Mouse (Mus musculus): ENCODE measurements around the gene Hoxb8.

Gene Hoxb8

GRCm38 (mm10) chr11:96295092-96295835 lies 13.6 kb downstream of the Hoxb8 start:
- in situ Hi-C loops (cut with MboI; ENCODE audit: low pct_unique_long_range_greater_than_20kb in 1 of 2, low sequenced_read_pairs in 2 of 2, unreplicated experiment in 1 of 2): loop anchor here (5.0 kb wide), 1 partner anchor 42 kb away; no protein-coding TSS in a partner anchor

GRCm38 (mm10) chr11:96296997-96297396 lies 15.3 kb downstream of the Hoxb8 start:
- in situ Hi-C loops (cut with MboI; ENCODE audit: low pct_unique_long_range_greater_than_20kb in 1 of 2, low sequenced_read_pairs in 2 of 2, unreplicated experiment in 1 of 2): loop anchor here (5.0 kb wide), 1 partner anchor 40 kb away; no protein-coding TSS in a partner anchor

GRCm38 (mm10) chr11:96297428-96297827 lies 15.7 kb downstream of the Hoxb8 start:
- in situ Hi-C loops (cut with MboI; ENCODE audit: low pct_unique_long_range_greater_than_20kb in 1 of 2, low sequenced_read_pairs in 2 of 2, unreplicated experiment in 1 of 2): loop anchor here (5.0 kb wide), 1 partner anchor 40 kb away; no protein-coding TSS in a partner anchor

- in situ Hi-C loops (cut with MboI; ENCODE audit: low pct_unique_long_range_greater_than_20kb in 1 of 2, low sequenced_read_pairs in 2 of 2, unreplicated experiment in 1 of 2): loop anchor here (5.0 kb wide), 1 partner anchor 39 kb away; no protein-coding TSS in a partner anchor
Observed at GRCm38 (mm10) chr11:96297968-96298635, 16.4 kb downstream of the Hoxb8 start.

- in situ Hi-C loops (cut with MboI; ENCODE audit: low pct_unique_long_range_greater_than_20kb in 1 of 2, low sequenced_read_pairs in 2 of 2, unreplicated experiment in 1 of 2): loop anchor here (5.0 kb wide), 1 partner anchor 38 kb away; no protein-coding TSS in a partner anchor
Observed at GRCm38 (mm10) chr11:96298895-96299667, 17.4 kb downstream of the Hoxb8 start.

GRCm38 (mm10) chr11:96299781-96300180 lies 18.1 kb downstream of the Hoxb8 start:
- in situ Hi-C loops (cut with MboI; ENCODE audit: low pct_unique_long_range_greater_than_20kb in 1 of 2, low sequenced_read_pairs in 2 of 2, unreplicated experiment in 1 of 2): loop anchor here (5.0 to 25.0 kb wide), 3 partner anchors 38 to 563 kb away; no protein-coding TSS in a partner anchor

GRCm38 (mm10) chr11:96300354-96301063 lies 18.8 kb downstream of the Hoxb8 start:
- in situ Hi-C loops (cut with MboI; ENCODE audit: low pct_unique_long_range_greater_than_20kb in 1 of 2, low sequenced_read_pairs in 2 of 2, unreplicated experiment in 1 of 2): loop anchor here (10.0 to 25.0 kb wide), 2 partner anchors 254 to 562 kb away; no protein-coding TSS in a partner anchor

- in situ Hi-C loops (cut with MboI; ENCODE audit: low pct_unique_long_range_greater_than_20kb in 1 of 2, low sequenced_read_pairs in 2 of 2, unreplicated experiment in 1 of 2): loop anchor here (10.0 to 25.0 kb wide), 2 partner anchors 254 to 561 kb away; no protein-coding TSS in a partner anchor
Observed at GRCm38 (mm10) chr11:96301064-96301431, 19.3 kb downstream of the Hoxb8 start.

- in situ Hi-C loops (cut with MboI; ENCODE audit: low pct_unique_long_range_greater_than_20kb in 1 of 2, low sequenced_read_pairs in 2 of 2, unreplicated experiment in 1 of 2): loop anchor here (10.0 to 25.0 kb wide), 2 partner anchors 253 to 560 kb away; no protein-coding TSS in a partner anchor
Observed at GRCm38 (mm10) chr11:96301837-96302236, 20.1 kb downstream of the Hoxb8 start.

- in situ Hi-C loops (cut with MboI; ENCODE audit: low pct_unique_long_range_greater_than_20kb in 1 of 2, low sequenced_read_pairs in 2 of 2, unreplicated experiment in 1 of 2): loop anchor here (10.0 to 25.0 kb wide), 2 partner anchors 252 to 560 kb away; no protein-coding TSS in a partner anchor
Observed at GRCm38 (mm10) chr11:96302381-96303150, 20.9 kb downstream of the Hoxb8 start.

- in situ Hi-C loops (cut with MboI; ENCODE audit: low pct_unique_long_range_greater_than_20kb in 1 of 2, low sequenced_read_pairs in 2 of 2, unreplicated experiment in 1 of 2): loop anchor here (10.0 to 25.0 kb wide), 2 partner anchors 251 to 559 kb away; no protein-coding TSS in a partner anchor
Observed at GRCm38 (mm10) chr11:96303151-96304099, 21.7 kb downstream of the Hoxb8 start, which contains the start of gene Hoxb5. Hoxb5 (plus strand) TSS chr11:96303336.

GRCm38 (mm10) chr11:96304381-96305195 lies 22.9 kb downstream of the Hoxb8 start:
- in situ Hi-C loops (cut with MboI; ENCODE audit: low pct_unique_long_range_greater_than_20kb in 1 of 2, low sequenced_read_pairs in 2 of 2, unreplicated experiment in 1 of 2): loop anchor here (5.0 to 25.0 kb wide), 3 partner anchors 108 to 558 kb away; no protein-coding TSS in a partner anchor

- in situ Hi-C loops (cut with MboI; ENCODE audit: low pct_unique_long_range_greater_than_20kb in 1 of 2, low sequenced_read_pairs in 2 of 2, unreplicated experiment in 1 of 2): loop anchor here (5.0 to 25.0 kb wide), 3 partner anchors 107 to 557 kb away; no protein-coding TSS in a partner anchor
Observed at GRCm38 (mm10) chr11:96305505-96306182, 23.9 kb downstream of the Hoxb8 start.

- in situ Hi-C loops (cut with MboI; ENCODE audit: low pct_unique_long_range_greater_than_20kb in 1 of 2, low sequenced_read_pairs in 2 of 2, unreplicated experiment in 1 of 2): loop anchor here (5.0 to 25.0 kb wide), 3 partner anchors 106 to 556 kb away; no protein-coding TSS in a partner anchor
Observed at GRCm38 (mm10) chr11:96306183-96306907, 24.6 kb downstream of the Hoxb8 start.

Measured in mouse embryonic stem cell (cell line).